ENCODE assay signal across 28 mouse cellular contexts in the genomic region with DNA sequence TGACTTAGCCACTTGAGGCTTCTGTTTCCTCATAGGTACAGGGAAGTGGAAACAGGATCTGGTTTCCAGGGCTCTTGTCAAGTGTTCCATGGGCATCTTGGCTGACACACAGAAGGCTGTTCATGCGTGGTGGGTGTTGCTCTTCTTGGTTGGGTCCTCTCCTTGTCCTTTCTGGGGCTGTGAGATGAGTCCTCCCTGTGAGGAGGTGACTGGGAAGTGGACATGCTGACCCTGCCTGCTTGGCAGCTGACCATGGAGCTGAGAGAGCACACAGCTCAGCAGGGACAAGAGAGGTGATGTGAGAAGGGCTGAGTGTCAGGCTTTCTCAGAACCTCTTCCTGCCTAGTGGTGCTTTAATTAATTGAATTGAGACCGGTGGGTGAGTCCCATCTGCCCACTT. TPM values are rescaled to one million over a fixed set of nuclear protein-coding genes. Genes with fewer than 3 reads are reported as not detected.
DNase-seq lines count a peak whose midpoint lies in the region; ATAC-seq and TF ChIP-seq lines count a peak whose summit lies in the region.
"Had no signal": no experiment of that assay in that cellular context is flagged by ENCODE, and none has a peak within 500 bp of the region (broad histone marks: within the 10 kb centered on the region; RNA-seq: fewer than 3 reads in every experiment).

No protein-coding gene starts in this region.

- 42% methylated on average over 2 of the region's 2 CpGs for WGBS in cerebellum, adult 2 months

- intact Hi-C loops in left cerebral cortex, adult 2 months (cut with DNase I), result no loop called here

- no peak overlapping the region for H3K4me3 ChIP-seq in cerebellum, adult 2 months (replicated peaks; ENCODE audit: insufficient read depth, low read depth, low read length)
- H3K4me3 ChIP-seq in left cerebral cortex, adult 2 months, result no peak overlapping the region
- H3K4me3 ChIP-seq: embryonic facial prominence, embryonic 12.5 days; embryonic facial prominence, embryonic 15.5 days; gastrocnemius, adult 2 months; heart, embryonic 13.5 days had no signal

- H3K4me1 ChIP-seq in cerebellum, adult 2 months (ENCODE audit: control insufficient read depth, insufficient read depth, low read length), result peaks cover 57% of the 10 kb centered on the region
- H3K4me1 ChIP-seq: embryonic facial prominence, embryonic 12.5 days; embryonic facial prominence, embryonic 15.5 days had no signal

- H3K27me3 ChIP-seq in cerebellum, adult 2 months (ENCODE audit: control insufficient read depth, insufficient read depth, low read length), result no peaks in the 10 kb centered on the region
- H3K27me3 ChIP-seq: embryonic facial prominence, embryonic 12.5 days; embryonic facial prominence, embryonic 15.5 days had no signal

- peak overlapping the region; percentile 38 for H3K27ac ChIP-seq in cerebellum, adult 2 months (ENCODE audit: insufficient read depth, low read length)
- H3K27ac ChIP-seq in left cerebral cortex, adult 2 months, result peak overlapping the region; percentile 66
- H3K27ac ChIP-seq: embryonic facial prominence, embryonic 12.5 days; embryonic facial prominence, embryonic 15.5 days; gastrocnemius, adult 2 months; heart, embryonic 13.5 days; hindbrain, embryonic 14.5 days; hindbrain, postnatal 0 days had no signal

- no peak for ATAC-seq in cerebellum, adult (ENCODE audit: insufficient number of reproducible peaks, low FRiP score, low TSS enrichment)
- ATAC-seq in megakaryocyte, adult 5-6 weeks (ENCODE audit: poor library complexity, severe bottlenecking), result peak; percentile 41
- ATAC-seq: activated CD4-positive, CD25-positive, alpha-beta regulatory T cell, adult 4 months; forebrain, embryonic 14.5 days; forebrain, postnatal 0 days; hindbrain, postnatal 0 days; inflammation-experienced regulatory T-cells, adult 6 months; intestine, embryonic 16.5 days had no signal

- no peak for TF ChIP-seq CTCF in cerebellum, adult 2 months (IDR thresholded peaks at IDR 0.05; ENCODE audit: borderline replicate concordance, insufficient read depth, low read depth, low read length)
- TF ChIP-seq CTCF in left cerebral cortex, adult 2 months (IDR thresholded peaks at IDR 0.05), result no peak

- no peak for TF ChIP-seq POLR2A in cerebellum, adult 2 months (IDR thresholded peaks at IDR 0.05; ENCODE audit: borderline replicate concordance, insufficient read depth, low read length)

- DNase-seq in cerebellum, adult 2 months, result peak in 1 of 2 experiments; percentile 52
- no peak for DNase-seq in left cerebral cortex, adult 2 months (ENCODE audit: extremely low spot score in 1 of 2, low spot score in 2 of 2)
- DNase-seq in left cerebral cortex, adult 18-20 months (ENCODE audit: low spot score in 2 of 2), result no peak
- peak; percentile 59 for DNase-seq in cerebellum, adult 9-11 months
- DNase-seq in urinary bladder, postnatal 4 days (ENCODE audit: low spot score in 2 of 2), result no peak
- no peak for DNase-seq in kidney, postnatal 14 days
- DNase-seq: adrenal gland, postnatal 10 days; adrenal gland, postnatal 36 days; B cell, adult 2 months; forebrain, postnatal 0 days; gastrocnemius, adult 2 months; gastrocnemius, postnatal 14 days; heart, adult 18-20 months; heart, postnatal 14 days; heart, postnatal 4 days; kidney, adult 18-20 months had no signal

RNA-seq across cellular contexts. Expression of gene Prkcb, which starts 10.2 kb away (rescaled TPM):
- polyA plus RNA-seq in cerebellum, adult 2 months (2012; rRNA removed), result 311 and 324 TPM in 2 replicates
- total RNA-seq in left cerebral cortex, adult 2 months (2021), result 100 to 1,000 TPM; 964 to 986 TPM
- total RNA-seq in left cerebral cortex, adult 18-20 months (2021), result 100 to 1,000 TPM; 871 to 890 TPM
- 131 and 135 TPM in 2 replicates for total RNA-seq in megakaryocyte, adult 5-6 weeks (2015)
- total RNA-seq in megakaryocyte, adult 5-6 weeks (2017), result 85.9 and 96.3 TPM in 2 replicates
- total RNA-seq: MEL had no signal

Comparison
In these comparisons a context has a peak if more than half of its experiments do, and no peak if none do; other contexts are left out.
1. RNA of gene Prkcb, which starts 10.2 kb away (total RNA-seq): 964 to 986 TPM in left cerebral cortex, adult 2 months and 871 to 890 TPM in left cerebral cortex, adult 18-20 months; 85.9 to 135 TPM in megakaryocyte, adult 5-6 weeks; every median in the first group is over 4 times any median in the second.